Mouse (Mus musculus) frontal cortex, postnatal 10 days (tissue): ENCODE results near the gene Foxn1.

ENCODE experiments used
- DNase-seq, 2 experiments: peaks; one replicate each; pipeline ENCODE4 v3.0.0; 2022; ENCODE audit warnings: low spot score in 2 of 2, mixed read lengths in 1 of 2

Foxn1 gene

DNA sequence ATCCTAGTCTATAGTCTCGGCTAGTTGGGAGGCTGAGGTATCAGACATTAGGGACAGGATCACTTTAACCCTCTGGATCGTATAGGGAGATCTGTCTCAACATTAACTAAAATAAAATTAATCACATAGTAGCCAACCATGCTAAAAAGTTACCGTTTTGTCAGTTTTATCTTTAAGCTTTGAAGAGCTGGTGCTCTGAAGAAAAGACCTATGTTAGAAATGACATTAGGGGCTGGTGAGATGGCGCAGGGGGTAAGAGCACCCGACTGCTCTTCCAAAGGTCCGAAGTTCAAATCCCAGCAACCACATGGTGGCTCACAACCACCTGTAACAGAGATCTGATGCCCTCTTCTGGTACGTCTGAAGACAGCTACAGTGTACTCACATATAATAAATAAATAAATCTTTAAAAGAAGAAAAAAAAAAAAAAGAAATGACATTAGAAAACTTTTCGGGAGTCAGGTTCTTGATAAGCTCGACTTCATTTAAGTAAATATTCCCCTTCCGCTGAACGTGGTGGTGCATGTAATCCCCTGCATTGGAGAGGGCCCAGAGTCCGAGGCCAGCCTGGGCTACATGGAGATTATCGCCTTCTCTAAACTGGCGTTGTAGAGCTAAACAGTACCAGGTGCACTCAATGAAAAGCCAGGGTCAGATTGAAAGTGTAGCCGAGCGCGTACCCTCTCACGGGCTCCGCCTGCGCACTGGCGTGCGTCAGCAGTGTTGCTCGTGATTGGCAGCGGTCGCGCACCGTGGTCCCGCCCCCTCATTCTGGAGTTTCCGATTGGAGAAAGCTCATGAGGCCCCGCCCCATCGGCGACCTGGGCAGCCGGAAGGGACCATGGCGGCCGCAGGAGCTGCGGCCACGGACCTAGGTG, 58.5 kb downstream of the Foxn1 start, which contains the start of gene Pigs:
Gene Pigs (plus strand): TSS at position 782 of the 878 bp plus-strand sequence.
- peak; percentile 90 to 94 for DNase-seq

DNA sequence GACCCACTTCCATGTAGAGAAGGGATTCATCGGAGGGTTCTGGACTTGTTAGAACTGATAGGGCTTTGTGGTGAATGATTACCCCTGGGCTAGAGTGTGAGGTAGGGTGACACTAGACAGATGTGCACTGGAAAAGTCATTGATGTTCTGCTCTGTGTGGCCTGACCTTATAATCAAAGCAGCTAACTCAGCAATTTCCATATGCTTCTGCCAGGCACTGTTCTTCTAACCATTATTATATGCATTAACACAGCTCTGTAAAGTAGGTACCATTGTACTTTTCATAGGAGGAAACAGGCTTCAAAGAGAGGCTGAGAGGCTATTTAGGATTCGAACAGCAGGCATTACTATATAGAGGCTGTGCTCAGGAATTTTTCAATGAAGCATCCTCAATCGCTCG, 59.1 kb downstream of the Foxn1 start:
- DNase-seq, result no peak

GRCm38 (mm10) chr11:78324965-78325364, 61.4 kb downstream of the Foxn1 start:
- no peak for DNase-seq

DNA sequence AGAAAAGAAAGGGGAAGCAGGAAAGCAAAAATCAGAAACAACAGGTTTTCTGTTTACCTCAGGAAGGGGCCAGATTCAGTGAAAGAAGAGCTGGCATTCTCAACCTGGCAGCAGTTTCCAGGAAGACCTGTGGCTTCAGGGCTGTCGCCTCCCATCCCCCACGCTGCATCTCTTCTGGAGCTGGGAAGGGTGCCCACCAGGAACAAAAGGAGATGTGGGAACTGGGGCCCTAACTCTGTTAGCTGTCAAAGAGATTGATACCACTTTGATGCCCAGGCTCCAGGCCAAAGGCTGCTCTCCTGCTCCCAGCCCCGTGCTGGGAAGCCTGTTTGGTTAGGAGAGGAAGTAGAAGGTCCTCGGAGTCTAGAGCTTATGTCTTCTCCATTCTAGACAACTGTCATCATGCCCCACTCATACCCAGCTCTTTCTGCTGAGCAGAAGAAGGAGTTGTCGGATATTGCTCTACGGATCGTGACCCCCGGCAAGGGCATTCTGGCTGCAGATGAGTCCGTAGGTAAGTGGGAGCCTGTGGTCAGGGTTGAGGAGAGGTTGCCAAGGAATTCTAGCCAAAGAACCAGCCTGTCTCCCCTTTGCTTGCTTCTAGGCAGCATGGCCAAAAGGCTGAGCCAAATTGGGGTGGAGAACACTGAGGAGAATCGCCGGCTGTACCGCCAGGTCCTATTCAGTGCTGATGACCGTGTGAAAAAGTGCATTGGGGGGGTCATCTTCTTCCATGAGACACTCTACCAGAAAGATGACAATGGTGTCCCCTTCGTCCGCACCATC, 62.2 kb downstream of the Foxn1 start:
- DNase-seq, result peak in 1 of 2 experiments; percentile 57

GRCm38 (mm10) chr11:78322860-78323259, 63.5 kb downstream of the Foxn1 start, which contains the start of gene Aldoc:
Gene Aldoc, plus strand, starts transcription at chr11:78322968.
- peak; percentile 69 to 84 for DNase-seq

GRCm38 (mm10) chr11:78322076-78322831, 64.1 kb downstream of the Foxn1 start:
- DNase-seq, result peak in 1 of 2 experiments; percentile 64

DNA sequence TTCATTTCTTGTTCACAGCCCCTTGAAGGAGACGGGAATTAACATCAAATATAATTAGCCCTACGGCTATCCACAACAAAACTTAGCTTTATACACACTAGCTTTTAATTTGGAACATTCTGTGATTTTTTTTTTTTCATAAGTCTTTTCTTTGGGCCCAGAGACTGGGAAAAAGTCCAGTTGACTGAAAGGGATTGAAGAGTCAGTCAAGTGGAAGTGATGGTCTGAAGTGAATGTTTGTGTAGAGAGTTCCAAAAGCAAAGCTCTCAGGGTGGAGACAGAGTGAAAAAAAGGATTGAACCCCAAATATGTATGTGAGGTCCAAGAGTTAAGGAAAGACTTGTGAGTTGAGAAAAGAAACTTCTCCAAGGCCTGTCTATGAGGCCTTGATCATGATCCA, 67.9 kb downstream of the Foxn1 start:
- DNase-seq, result no peak

GRCm38 (mm10) chr11:78313662-78314061, 72.7 kb downstream of the Foxn1 start:
- no peak for DNase-seq

- DNase-seq, result no peak
These were observed 75.4 kb downstream of the Foxn1 start for GRCm38 (mm10) chr11:78310861-78311511.
